Mouse (Mus musculus) forebrain, postnatal 0 days (tissue): ENCODE results near the gene Prpsap1. TPM values are rescaled to one million over a fixed set of nuclear protein-coding genes. Genes with fewer than 3 reads are reported as not detected.
A peak's percentile ranks its signal among the peaks of the same experiment; 100 is the strongest.

Source experiments
- ATAC-seq: fragments of 200-750 bp; cut with Nextera tagmentation; 2 replicates; pipeline ENCODE4 v1.8.0; 2017; ENCODE audit warnings: mild to moderate bottlenecking, moderate library complexity
- DNase-seq: peaks from one replicate; pipeline ENCODE4 v3.0.0-alpha.2; 2015
- H3K27ac ChIP-seq: fragments of 300-500 bp; sonication (generic); 2 replicates; pipeline ENCODE4 v1.5.1; 2014; ENCODE audit warnings: low read depth, mild to moderate bottlenecking, antibody characterized with exemption, low read length, moderate library complexity, mixed read lengths
- H3K27me3 ChIP-seq: fragments of 300-500 bp; sonication (generic); 2 replicates; pipeline ENCODE4 v1.6.1; 2014; ENCODE audit warnings: mild to moderate bottlenecking, low read length, mixed read lengths; ENCODE audit not compliant: insufficient read depth
- H3K36me3 ChIP-seq: fragments of 300-500 bp; sonication (generic); 2 replicates; pipeline ENCODE4 v1.6.1; 2014; ENCODE audit warnings: mild to moderate bottlenecking, moderate library complexity; ENCODE audit not compliant: insufficient read depth
- H3K4me1 ChIP-seq: fragments of 300-500 bp; sonication (generic); 2 replicates; pipeline ENCODE4 v1.6.1; 2014; ENCODE audit warnings: antibody characterized with exemption; ENCODE audit not compliant: insufficient read depth
- H3K4me2 ChIP-seq: fragments of 300-500 bp; sonication (generic); 2 replicates; pipeline ENCODE4 v1.6.1; 2014; ENCODE audit warnings: low read depth, mild to moderate bottlenecking, moderate library complexity
- H3K4me3 ChIP-seq: fragments of 300-500 bp; sonication (generic); 2 replicates; pipeline ENCODE4 v1.5.1; 2014; ENCODE audit warnings: low read depth, low read length, mixed read lengths
- H3K9ac ChIP-seq: fragments of 300-500 bp; sonication (generic); 2 replicates; pipeline ENCODE4 v1.6.1; 2014; ENCODE audit warnings: mild to moderate bottlenecking
- H3K9me3 ChIP-seq: fragments of 300-500 bp; sonication (generic); 2 replicates; pipeline ENCODE4 v1.6.1; 2016; ENCODE audit warnings: low read length
- CTCF ChIP-seq: sonication (generic); IDR thresholded peaks from 2 replicates; pipeline ENCODE4 v1.5.1; 2016; ENCODE audit warnings: antibody characterized with exemption, control low read depth, low read depth
- WGBS: fragments of 180-500 bp; shearing (Covaris S2); extraction: QIAGEN DNeasy Blood & Tissue Kit; methylation state at CpG from one replicate; pipeline ENCODE4 v1.1.7; 2014; 5-methylcytosine and 5-hydroxymethylcytosine counted together
- polyA plus RNA-seq: library from polyadenylated mRNA; unstranded; fragments of >200 nt; fragmentation: Nextera tagmentation; extraction: Ambion mirVana; gene quantifications from 2 replicates; pipeline ENCODE4 v1.2.1, GENCODE M21; 2015
- total RNA-seq: library from RNA; depleted of rRNA; stranded (reverse); fragments of >200 nt; gene quantifications from 2 replicates; pipeline ENCODE4 v1.2.3, GENCODE M21; 2014

Gene Prpsap1
- total and polyA plus RNA-seq, 2 experiments from 2014 or later: 96.0 to 158 TPM

DNA sequence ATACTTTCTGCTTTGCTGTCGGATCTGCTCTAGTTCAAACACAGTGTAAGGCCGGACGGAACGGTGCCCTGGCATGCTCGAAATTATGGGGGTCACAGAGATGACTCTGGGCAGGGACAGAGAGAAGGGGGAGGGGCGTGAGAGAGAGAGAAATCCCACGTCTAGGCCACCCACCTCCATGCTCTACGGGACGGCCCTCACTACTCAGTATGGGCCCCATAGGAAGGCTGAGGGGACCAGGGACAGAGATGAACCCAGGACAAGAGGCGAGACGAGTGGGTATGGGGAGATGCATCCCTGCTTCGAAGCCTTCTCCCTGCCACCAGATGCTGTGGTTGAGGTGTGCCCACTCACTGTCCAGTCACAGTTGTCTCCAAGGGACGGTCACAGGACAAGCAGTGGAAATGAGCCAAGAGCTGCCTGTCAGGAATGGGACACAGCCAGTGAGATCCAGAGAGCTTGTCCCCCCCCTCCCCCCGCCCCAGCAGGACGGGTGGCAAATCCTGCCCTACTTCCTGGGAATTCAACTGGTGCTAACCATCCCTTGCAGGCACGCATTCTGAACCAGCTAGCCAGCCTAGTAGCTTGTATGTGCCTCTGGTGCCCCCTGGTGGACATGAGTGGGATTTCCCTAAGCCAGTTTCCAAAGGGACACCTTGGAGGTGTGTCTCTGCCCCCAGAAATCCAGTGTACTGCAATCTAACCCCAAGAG lies 48.2 kb downstream of the Prpsap1 start:
- Histone ChIP-seq H3K27ac (no peak overlapping the region), H3K4me1 (no peaks in the 10 kb centered on the region), H3K4me3 (no peak overlapping the region), H3K9me3 (peaks cover 7% of the 10 kb centered on the region; the same call in 1 of the 2 replicates), H3K36me3 (no peaks in the 10 kb centered on the region; the same call in 1 of the 2 replicates), H3K4me2 (no peak overlapping the region), H3K9ac (no peak overlapping the region), H3K27me3 (peaks cover 7% of the 10 kb centered on the region; the same call in 1 of the 2 replicates)
- 40% methylated on average over 16 of the region's 16 CpGs for whole genome bisulfite sequencing
- peak; percentile 93 for DNase-seq
- peak; percentile 78 for ATAC-seq
- TF ChIP-seq CTCF: peak; percentile 99

DNA sequence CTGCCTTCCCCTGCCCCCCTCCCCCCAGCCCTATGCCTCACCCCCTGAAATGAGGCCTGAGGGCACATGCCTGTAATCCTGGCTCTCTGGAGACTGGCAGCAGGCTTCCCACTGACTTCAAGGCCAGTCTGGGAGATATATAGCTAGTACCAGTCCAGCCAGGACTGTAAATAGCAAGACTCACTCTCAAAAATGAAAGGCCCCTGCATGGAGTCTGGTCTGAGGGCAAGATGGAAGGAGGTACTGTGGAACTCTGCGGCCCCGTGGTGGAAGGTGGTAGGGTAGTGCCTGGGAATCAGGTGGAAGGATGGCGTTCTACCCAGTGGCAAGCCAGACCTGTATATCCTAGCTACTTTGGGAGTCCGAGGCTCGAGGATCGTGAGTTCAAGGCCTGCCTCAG lies 50.1 kb downstream of the Prpsap1 start:
- Histone ChIP-seq H3K4me1 (no peaks in the 10 kb centered on the region), H3K27me3 (peaks cover 7% of the 10 kb centered on the region; the same call in 1 of the 2 replicates), H3K4me2 (no peak overlapping the region), H3K9ac (no peak overlapping the region), H3K36me3 (peaks cover 6% of the 10 kb centered on the region), H3K4me3 (no peak overlapping the region), H3K27ac (no peak overlapping the region), H3K9me3 (no peaks in the 10 kb centered on the region)
- no peak for TF ChIP-seq CTCF
- WGBS: 84% methylated on average over 6 of the region's 6 CpGs
- DNase-seq (no peak), ATAC-seq (no peak)

DNA sequence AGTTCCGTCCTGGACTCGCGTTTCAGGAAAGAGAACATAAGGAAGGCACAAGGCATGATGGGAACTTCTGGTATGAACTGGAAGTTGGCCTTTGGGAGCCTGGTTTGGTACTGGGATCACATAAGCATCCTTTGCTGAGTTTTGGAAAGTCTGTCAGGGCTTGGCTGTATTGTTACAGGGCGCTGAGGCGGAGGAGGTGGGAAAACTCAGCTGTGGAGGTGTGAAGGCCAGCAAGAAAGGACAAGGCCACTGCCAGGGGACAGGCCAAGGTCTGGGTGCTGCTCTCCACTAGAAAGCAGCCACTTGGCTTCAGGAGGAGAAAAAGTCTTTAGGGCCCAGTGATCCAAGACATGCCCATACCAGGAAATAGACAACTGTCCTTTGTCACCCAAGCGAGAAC lies 50.7 kb downstream of the Prpsap1 start:
- no peak for ATAC-seq
- Histone ChIP-seq H3K9ac (no peak overlapping the region), H3K4me3 (no peak overlapping the region), H3K27me3 (peaks cover 7% of the 10 kb centered on the region; the same call in 1 of the 2 replicates), H3K27ac (no peak overlapping the region), H3K4me1 (no peaks in the 10 kb centered on the region), H3K4me2 (no peak overlapping the region), H3K36me3 (peaks cover 8% of the 10 kb centered on the region), H3K9me3 (no peaks in the 10 kb centered on the region)
- no peak for TF ChIP-seq CTCF
- no peak for DNase-seq
- WGBS: 83% methylated on average over 6 of the region's 6 CpGs

DNA sequence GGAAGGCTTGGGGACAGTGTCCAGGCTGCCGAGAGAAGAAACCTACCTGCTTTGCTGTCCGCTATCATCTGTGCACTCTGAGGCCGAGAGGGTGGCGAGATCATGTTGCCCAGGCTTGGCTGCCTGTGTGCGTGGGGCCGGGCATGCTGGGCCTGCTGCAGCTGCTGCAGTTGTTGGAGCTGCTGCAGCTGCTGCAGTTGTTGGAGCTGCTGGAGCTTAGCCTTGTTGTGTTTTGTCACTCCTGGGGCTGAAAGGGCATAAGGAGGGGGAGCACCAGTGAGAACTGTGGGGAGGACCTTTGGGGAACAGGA lies 51.2 kb downstream of the Prpsap1 start:
- Histone ChIP-seq H3K4me2 (no peak overlapping the region), H3K9ac (no peak overlapping the region), H3K4me1 (no peaks in the 10 kb centered on the region), H3K27ac (no peak overlapping the region), H3K4me3 (no peak overlapping the region), H3K36me3 (peaks cover 8% of the 10 kb centered on the region), H3K9me3 (no peaks in the 10 kb centered on the region), H3K27me3 (peaks cover 7% of the 10 kb centered on the region; the same call in 1 of the 2 replicates)
- no peak for ATAC-seq
- DNase-seq: no peak
- WGBS: 77% methylated on average over 6 of the region's 6 CpGs
- TF ChIP-seq CTCF: no peak

DNA sequence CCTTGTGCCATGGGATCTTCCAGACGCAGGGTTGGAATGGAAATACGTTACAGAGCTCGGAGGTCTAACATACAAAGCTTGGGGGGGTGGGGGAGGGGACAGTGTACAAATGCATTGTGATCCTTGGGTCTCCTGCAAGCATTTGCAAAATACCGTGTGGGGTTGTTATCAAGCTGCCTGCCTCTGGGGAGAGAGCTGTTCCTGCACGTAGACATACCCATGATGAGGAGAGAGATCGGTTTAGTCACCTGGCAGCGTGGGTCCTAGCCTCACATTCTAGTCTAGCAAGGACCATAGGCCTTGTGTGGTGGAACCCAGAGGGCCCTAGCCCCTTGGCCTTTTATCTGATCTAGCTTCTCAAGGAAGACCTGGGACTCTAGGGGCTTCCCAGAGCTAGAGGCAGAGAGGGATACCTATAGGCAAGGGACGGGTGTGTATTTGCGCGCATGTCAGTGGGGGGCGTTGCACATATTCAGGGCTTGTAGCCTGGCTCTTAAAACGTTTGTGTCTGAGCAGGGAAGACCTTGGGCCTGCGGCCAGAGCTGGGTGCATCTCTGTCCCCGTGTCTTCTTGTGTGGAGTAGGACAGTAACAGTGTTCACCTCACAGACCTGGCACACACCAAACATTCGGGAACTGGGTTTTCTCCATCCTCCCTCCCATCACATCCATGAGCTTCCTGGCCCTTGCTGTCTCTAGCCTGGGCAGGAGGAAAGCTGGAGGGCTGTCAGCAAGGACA lies 51.7 kb downstream of the Prpsap1 start:
- Histone ChIP-seq H3K27ac (no peak overlapping the region), H3K4me3 (no peak overlapping the region), H3K4me1 (0 out of 2 replicates have a peak, but pooled peaks cover under 1% of the 10 kb centered on the region), H3K36me3 (peaks cover 8% of the 10 kb centered on the region), H3K27me3 (peaks cover 6% of the 10 kb centered on the region; the same call in 1 of the 2 replicates), H3K4me2 (no peak overlapping the region), H3K9me3 (no peaks in the 10 kb centered on the region), H3K9ac (no peak overlapping the region)
- TF ChIP-seq CTCF: no peak
- DNase-seq (no peak), ATAC-seq (no peak)
- 83% methylated on average over 15 of the region's 15 CpGs for WGBS

DNA sequence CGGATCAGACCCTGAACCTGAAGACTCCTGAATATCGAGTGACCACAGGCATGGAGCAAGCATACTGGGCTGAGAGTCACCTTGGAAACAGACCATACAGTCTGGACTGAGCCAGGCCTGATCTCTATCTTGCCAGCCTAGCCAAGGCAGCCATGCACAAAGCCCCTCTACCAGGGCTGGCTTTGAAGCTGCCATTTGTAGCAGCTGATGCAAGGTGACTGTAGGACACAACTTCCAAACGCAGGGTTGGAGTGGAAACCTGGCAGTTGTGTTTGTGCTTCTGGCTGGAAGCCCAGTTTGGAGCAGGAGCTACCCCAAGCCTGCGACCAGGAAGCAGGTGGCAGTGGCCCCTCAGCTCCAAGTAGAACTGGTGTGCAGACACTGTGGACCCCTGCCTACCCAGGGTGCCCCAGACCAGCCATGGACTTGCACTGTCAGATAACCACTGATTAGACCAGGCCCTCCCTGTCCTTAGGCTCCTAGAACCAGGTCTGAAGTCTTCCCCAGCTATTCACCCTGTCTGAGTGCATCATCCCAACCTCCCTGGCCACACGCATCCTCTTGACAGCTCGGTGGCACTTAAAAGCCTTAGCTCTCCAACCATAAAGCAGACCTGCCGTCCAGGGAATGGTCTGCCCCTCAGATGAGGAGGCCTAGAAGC lies 53.5 kb downstream of the Prpsap1 start:
- ATAC-seq (no peak), DNase-seq (peak; percentile 27)
- Histone ChIP-seq H3K4me2 (no peak overlapping the region), H3K9me3 (no peaks in the 10 kb centered on the region), H3K36me3 (peaks cover 16% of the 10 kb centered on the region), H3K4me1 (0 out of 2 replicates have a peak, but pooled peaks cover 4% of the 10 kb centered on the region), H3K27me3 (no peaks in the 10 kb centered on the region), H3K9ac (no peak overlapping the region), H3K27ac (no peak overlapping the region), H3K4me3 (no peak overlapping the region)
- TF ChIP-seq CTCF: no peak
- WGBS: 71% methylated on average over 7 of the region's 7 CpGs
